Mouse (Mus musculus): ENCODE measurements around the gene Dse. TPM values are rescaled to one million over a fixed set of nuclear protein-coding genes. Genes with fewer than 3 reads are reported as not detected.

The Dse gene
- polyA plus RNA-seq, 1 experiment from 2014 or later, result 22.3 TPM

DNA sequence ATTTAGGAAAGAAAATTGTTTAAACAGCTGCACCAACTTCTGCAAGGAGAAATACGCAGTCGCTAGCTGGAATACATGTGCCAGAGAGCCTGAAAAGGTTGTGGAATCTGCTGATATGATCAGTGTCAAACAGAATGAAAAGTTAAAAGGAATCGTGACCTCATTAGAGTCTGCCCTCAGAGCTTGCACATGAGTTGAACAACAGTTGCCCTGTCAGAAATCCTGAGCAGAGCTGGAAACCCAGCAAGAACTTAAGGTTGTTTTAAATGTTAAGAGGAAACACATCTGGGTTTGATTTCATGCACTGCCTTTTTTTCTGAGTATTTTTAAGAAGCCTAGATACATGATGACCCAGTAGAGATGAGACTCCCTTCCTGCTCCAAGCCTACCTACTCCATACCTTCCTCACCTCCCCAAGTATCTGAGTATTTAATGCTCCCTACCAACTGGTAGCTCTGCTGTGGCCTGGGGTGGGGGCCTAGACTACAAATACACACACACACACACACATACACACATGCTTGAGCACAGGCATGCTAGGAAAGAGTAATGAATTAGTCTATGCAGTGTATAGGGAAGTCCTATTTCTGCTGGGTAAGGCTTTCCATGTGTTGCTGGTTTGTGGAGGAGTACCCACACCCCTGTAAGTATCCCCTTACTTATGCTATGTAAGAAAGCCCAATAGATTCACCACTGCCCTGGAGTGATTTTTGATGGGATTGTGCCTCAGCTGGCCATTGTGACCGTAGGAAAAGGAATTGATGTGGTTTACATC, 95.4 kb downstream of the Dse start:
- ATAC-seq (replicated peaks; ENCODE audit: low FRiP score, low TSS enrichment, low read depth) (no peak), DNase-seq (ENCODE audit: low spot score) (no peak)
- no peak overlapping the region for H3K9ac ChIP-seq (ENCODE audit: low read length)
- no peaks in the 10 kb centered on the region for H3K27me3 ChIP-seq (replicated peaks; ENCODE audit: control insufficient read depth, insufficient read depth, low read length)
- WGBS, result 68% methylated on average over 4 of the region's 4 CpGs
- H3K9me3 ChIP-seq (ENCODE audit: control insufficient read depth, low read length), result no peaks in the 10 kb centered on the region
- no peaks in the 10 kb centered on the region for H3K36me3 ChIP-seq (ENCODE audit: control insufficient read depth, insufficient read depth, low read length)
- H3K27ac ChIP-seq (ENCODE audit: low read depth), result no peak overlapping the region
- no peak overlapping the region for H3K4me2 ChIP-seq (ENCODE audit: low read length)
- no peaks in the 10 kb centered on the region for H3K4me1 ChIP-seq (replicated peaks; ENCODE audit: control insufficient read depth, insufficient read depth, low read length)
- H3K4me3 ChIP-seq (ENCODE audit: low read depth, low read length), result no peak overlapping the region

DNA sequence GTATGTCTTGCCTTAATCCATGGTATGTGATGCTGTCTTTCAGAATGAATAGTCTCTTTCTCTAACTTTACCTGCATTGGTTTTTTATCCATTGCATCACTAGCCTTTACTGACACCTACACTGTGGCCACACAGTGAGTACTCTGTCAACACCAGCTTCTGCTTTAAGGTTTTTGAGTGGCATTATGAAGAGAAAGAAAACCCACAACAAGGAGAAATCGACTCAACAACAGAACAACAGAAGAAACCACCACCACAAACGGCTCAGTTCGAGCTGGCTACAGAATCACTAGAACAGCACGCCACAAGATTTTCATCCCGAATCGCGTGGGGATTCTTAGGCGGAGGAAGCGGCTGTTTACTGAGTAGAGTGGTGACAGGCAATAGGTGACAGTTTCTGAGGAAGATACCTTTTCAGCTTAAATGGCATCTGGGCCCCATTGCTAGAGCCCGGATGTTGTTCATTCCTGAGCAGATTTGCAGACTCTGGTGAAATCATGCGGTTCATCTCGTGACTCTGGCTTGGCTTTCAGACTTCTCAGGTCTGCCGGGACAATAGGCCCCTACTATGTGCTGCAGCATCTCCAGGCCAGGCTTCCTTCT, 96.6 kb downstream of the Dse start:
- Histone ChIP-seq H3K4me2 (ENCODE audit: low read length) (no peak overlapping the region), H3K36me3 (ENCODE audit: control insufficient read depth, insufficient read depth, low read length) (no peaks in the 10 kb centered on the region), H3K4me1 (replicated peaks; ENCODE audit: control insufficient read depth, insufficient read depth, low read length) (no peaks in the 10 kb centered on the region), H3K27me3 (replicated peaks; ENCODE audit: control insufficient read depth, insufficient read depth, low read length) (no peaks in the 10 kb centered on the region), H3K27ac (ENCODE audit: low read depth) (no peak overlapping the region), H3K9ac (ENCODE audit: low read length) (no peak overlapping the region), H3K9me3 (ENCODE audit: control insufficient read depth, low read length) (no peaks in the 10 kb centered on the region), H3K4me3 (ENCODE audit: low read depth, low read length) (no peak overlapping the region)
- ATAC-seq (replicated peaks; ENCODE audit: low FRiP score, low TSS enrichment, low read depth) (no peak), DNase-seq (ENCODE audit: low spot score) (no peak)
- 83% methylated on average over 13 of the region's 13 CpGs for WGBS

Other genes starting within 250 kb of the Dse start
- gene Rwdd1, start 188.1 kb downstream of the Dse start, polyA plus RNA-seq (2014; fragmentation: Nextera tagmentation; extraction: Ambion mirVana), result 130 and 133 TPM in 2 replicates
- not detected in 2 replicates for gene Trappc3l, start 170.1 kb downstream of the Dse start, polyA plus RNA-seq (2014; fragmentation: Nextera tagmentation; extraction: Ambion mirVana)
- not detected in 2 replicates for gene Calhm4, start 163.4 kb downstream of the Dse start, polyA plus RNA-seq (2014; fragmentation: Nextera tagmentation; extraction: Ambion mirVana)
- gene Calhm5, start 111.2 kb downstream of the Dse start, polyA plus RNA-seq (2014; fragmentation: Nextera tagmentation; extraction: Ambion mirVana), result 0.75 and 0.97 TPM in 2 replicates
- gene Calhm6, start 79.7 kb downstream of the Dse start, polyA plus RNA-seq (2014; fragmentation: Nextera tagmentation; extraction: Ambion mirVana), result 1.7 and 2.6 TPM in 2 replicates
- 41.1 and 48.3 TPM in 2 replicates for gene Tspyl1, start 74.5 kb upstream of the Dse start, polyA plus RNA-seq (2014; fragmentation: Nextera tagmentation; extraction: Ambion mirVana)
- gene Tspyl4, start 89.7 kb upstream of the Dse start, polyA plus RNA-seq (2014; fragmentation: Nextera tagmentation; extraction: Ambion mirVana), result 8.1 and 10.0 TPM in 2 replicates
- gene Col10a1, start 182.3 kb upstream of the Dse start, polyA plus RNA-seq (2014; fragmentation: Nextera tagmentation; extraction: Ambion mirVana), result 0.11 and 0.15 TPM in 2 replicates
- 11.5 and 12.1 TPM in 2 replicates for gene Nt5dc1, start 210.8 kb upstream of the Dse start, polyA plus RNA-seq (2014; fragmentation: Nextera tagmentation; extraction: Ambion mirVana)